Mouse (Mus musculus) heart, postnatal 0 days (tissue): ENCODE results near the gene Zfp771. TPM values are rescaled to one million over a fixed set of nuclear protein-coding genes. Genes with fewer than 3 reads are reported as not detected.

ENCODE experiments used
- ATAC-seq: fragments of 200-750 bp; cut with Nextera tagmentation; 2 replicates; pipeline ENCODE4 v1.8.0; 2017; ENCODE audit warnings: low read depth, moderate number of reproducible peaks, moderate library complexity; ENCODE audit not compliant: insufficient read depth
- DNase-seq: peaks from one replicate; pipeline ENCODE4 v3.0.0-alpha.2; 2016; ENCODE audit warnings: low spot score
- H3K27ac ChIP-seq: fragments of 300-500 bp; sonication (generic); 2 replicates; pipeline ENCODE4 v1.5.1; 2014; ENCODE audit warnings: low read depth, mild to moderate bottlenecking
- H3K27me3 ChIP-seq: fragments of 300-500 bp; sonication (generic); 2 replicates; pipeline ENCODE4 v1.6.1; 2014; ENCODE audit warnings: low read length, mixed read lengths; ENCODE audit not compliant: control insufficient read depth, insufficient read depth
- H3K36me3 ChIP-seq: fragments of 300-500 bp; sonication (generic); replicated peaks from 2 replicates; pipeline ENCODE4 v1.6.1; 2014; ENCODE audit warnings: low read length, mixed read lengths; ENCODE audit not compliant: control insufficient read depth, insufficient read depth
- H3K4me1 ChIP-seq: fragments of 300-500 bp; sonication (generic); 2 replicates; pipeline ENCODE4 v1.6.1; 2014; ENCODE audit warnings: antibody characterized with exemption; ENCODE audit not compliant: control insufficient read depth, insufficient read depth
- H3K4me2 ChIP-seq: fragments of 300-500 bp; sonication (generic); 2 replicates; pipeline ENCODE4 v1.6.1; 2014; ENCODE audit warnings: low read depth, mild to moderate bottlenecking, low read length, moderate library complexity
- H3K4me3 ChIP-seq: fragments of 300-500 bp; sonication (generic); 2 replicates; pipeline ENCODE4 v1.5.1; 2014; ENCODE audit warnings: low read depth, low read length
- H3K9ac ChIP-seq: fragments of 300-500 bp; sonication (generic); replicated peaks from 2 replicates; pipeline ENCODE4 v1.6.1; 2014; ENCODE audit warnings: low read depth, low read length, mixed read lengths
- H3K9me3 ChIP-seq: fragments of 300-500 bp; sonication (generic); replicated peaks from 2 replicates; pipeline ENCODE4 v1.6.1; 2016; ENCODE audit warnings: low read length; ENCODE audit not compliant: control insufficient read depth
- CTCF ChIP-seq: IDR thresholded peaks from 2 replicates; pipeline ENCODE4 v1.5.1; 2016; ENCODE audit warnings: antibody characterized with exemption, control low read depth, low read depth
- EP300 ChIP-seq: IDR thresholded peaks from 2 replicates; pipeline ENCODE4 v1.6.1; 2016; ENCODE audit warnings: antibody characterized with exemption, low read depth
- WGBS: fragments of 180-500 bp; shearing (Covaris S2); extraction: QIAGEN DNeasy Blood & Tissue Kit; methylation state at CpG from one replicate; pipeline ENCODE4 v1.1.7; 2014; 5-methylcytosine and 5-hydroxymethylcytosine counted together
- polyA plus RNA-seq: library from polyadenylated mRNA; unstranded; fragments of >200 nt; fragmentation: Nextera tagmentation; extraction: Ambion mirVana; gene quantifications from 2 replicates; pipeline ENCODE4 v1.2.1, GENCODE M21; 2015
- total RNA-seq: library from RNA; depleted of rRNA; stranded (reverse); fragments of >200 nt; gene quantifications from 2 replicates; pipeline ENCODE4 v1.2.3, GENCODE M21; 2014; ENCODE audit warnings: low replicate concordance

Zfp771 gene
- total and polyA plus RNA-seq, 2 experiments from 2014 or later = 23.3 to 43.6 TPM

- 24% methylated on average over 33 of the region's 33 CpGs for whole genome bisulfite sequencing
- Histone ChIP-seq H3K4me1 (peaks cover 23% of the 10 kb centered on the region), H3K36me3 (no peaks in the 10 kb centered on the region), H3K4me3 (peak overlapping the region; percentile 44), H3K27ac (peak overlapping the region; percentile 4; the same call in 1 of the 2 replicates), H3K9ac (no peak overlapping the region; the same call in 1 of the 2 replicates), H3K9me3 (no peaks in the 10 kb centered on the region), H3K27me3 (no peaks in the 10 kb centered on the region), H3K4me2 (peak overlapping the region; percentile 61)
- DNase-seq (peak; percentile 65), ATAC-seq (peak; percentile 66)
- TF ChIP-seq CTCF (peak; percentile 88), EP300 (no peak)
Observed at GRCm38 (mm10) chr7:127214981-127215871, 28.8 kb upstream of the Zfp771 start.

- no peaks in the 10 kb centered on the region for H3K36me3 ChIP-seq
- H3K9ac ChIP-seq = no peak overlapping the region
- no peak for DNase-seq
- WGBS = 86% methylated on average over 5 of the region's 5 CpGs
- no peak overlapping the region for H3K4me3 ChIP-seq
- H3K4me2 ChIP-seq = no peak overlapping the region; the same call in 1 of the 2 replicates
- H3K27me3 ChIP-seq = no peaks in the 10 kb centered on the region
- TF ChIP-seq EP300 (no peak), CTCF (no peak)
- peaks cover 23% of the 10 kb centered on the region for H3K4me1 ChIP-seq
- no peak for ATAC-seq
- no peak overlapping the region for H3K27ac ChIP-seq
- no peaks in the 10 kb centered on the region for H3K9me3 ChIP-seq
Observed at GRCm38 (mm10) chr7:127216307-127216706, 27.8 kb upstream of the Zfp771 start.

- Histone ChIP-seq H3K9ac (no peak overlapping the region; the same call in 1 of the 2 replicates), H3K4me2 (peak overlapping the region; percentile 5; the same call in 1 of the 2 replicates)
- 35% methylated on average over 6 of the region's 6 CpGs for WGBS
Observed at GRCm38 (mm10) chr7:127217475-127217874, 26.6 kb upstream of the Zfp771 start.

GRCm38 (mm10) chr7:127217901-127218642 is 26.0 kb upstream of the Zfp771 start:
- H3K9me3 ChIP-seq = no peaks in the 10 kb centered on the region
- peaks cover 23% of the 10 kb centered on the region for H3K4me1 ChIP-seq
- no peaks in the 10 kb centered on the region for H3K36me3 ChIP-seq
- peak overlapping the region; percentile 54 for H3K27ac ChIP-seq
- peak overlapping the region; percentile 5; the same call in 1 of the 2 replicates for H3K4me2 ChIP-seq
- no peak overlapping the region; the same call in 1 of the 2 replicates for H3K9ac ChIP-seq
- 49% methylated on average over 10 of the region's 10 CpGs for WGBS
- TF ChIP-seq EP300 = no peak
- no peak for TF ChIP-seq CTCF
- H3K4me3 ChIP-seq = peak overlapping the region; percentile 10; the same call in 1 of the 2 replicates
- DNase-seq (no peak), ATAC-seq (no peak)
- H3K27me3 ChIP-seq = no peaks in the 10 kb centered on the region

More at GRCm38 (mm10) chr7:127217475-127217874, 26.6 kb upstream of the Zfp771 start:
- H3K36me3 ChIP-seq = no peaks in the 10 kb centered on the region
- ATAC-seq (peak; percentile 39; the same call in 1 of the 2 replicates), DNase-seq (no peak)
- peaks cover 23% of the 10 kb centered on the region for H3K4me1 ChIP-seq
- TF ChIP-seq CTCF (no peak), EP300 (no peak)
- peak overlapping the region; percentile 10; the same call in 1 of the 2 replicates for H3K4me3 ChIP-seq
- peak overlapping the region; percentile 36 for H3K27ac ChIP-seq
- H3K27me3 ChIP-seq = no peaks in the 10 kb centered on the region
- no peaks in the 10 kb centered on the region for H3K9me3 ChIP-seq

GRCm38 (mm10) chr7:127218670-127219069 is 25.4 kb upstream of the Zfp771 start:
- Histone ChIP-seq H3K36me3 (no peaks in the 10 kb centered on the region), H3K4me1 (peaks cover 23% of the 10 kb centered on the region), H3K9ac (no peak overlapping the region), H3K27me3 (no peaks in the 10 kb centered on the region), H3K27ac (peak overlapping the region; percentile 54; the same call in 1 of the 2 replicates), H3K4me2 (no peak overlapping the region), H3K9me3 (no peaks in the 10 kb centered on the region), H3K4me3 (no peak overlapping the region)
- no peak for ATAC-seq
- 93% methylated on average over 4 of the region's 4 CpGs for WGBS
- TF ChIP-seq EP300 (no peak), CTCF (no peak)
- no peak for DNase-seq
